Mouse (Mus musculus) thymus, postnatal 14 days (tissue): ENCODE measurements around the gene Arxes1.
"Not testable (repeated sequence)": the region's sequence is repeated elsewhere in the genome, so short reads cannot be mapped to it uniquely, and the experiment has no call there.

ENCODE experiments used
- DNase-seq: peaks from one replicate; pipeline ENCODE4 v3.0.0; 2021

The Arxes1 gene

DNA sequence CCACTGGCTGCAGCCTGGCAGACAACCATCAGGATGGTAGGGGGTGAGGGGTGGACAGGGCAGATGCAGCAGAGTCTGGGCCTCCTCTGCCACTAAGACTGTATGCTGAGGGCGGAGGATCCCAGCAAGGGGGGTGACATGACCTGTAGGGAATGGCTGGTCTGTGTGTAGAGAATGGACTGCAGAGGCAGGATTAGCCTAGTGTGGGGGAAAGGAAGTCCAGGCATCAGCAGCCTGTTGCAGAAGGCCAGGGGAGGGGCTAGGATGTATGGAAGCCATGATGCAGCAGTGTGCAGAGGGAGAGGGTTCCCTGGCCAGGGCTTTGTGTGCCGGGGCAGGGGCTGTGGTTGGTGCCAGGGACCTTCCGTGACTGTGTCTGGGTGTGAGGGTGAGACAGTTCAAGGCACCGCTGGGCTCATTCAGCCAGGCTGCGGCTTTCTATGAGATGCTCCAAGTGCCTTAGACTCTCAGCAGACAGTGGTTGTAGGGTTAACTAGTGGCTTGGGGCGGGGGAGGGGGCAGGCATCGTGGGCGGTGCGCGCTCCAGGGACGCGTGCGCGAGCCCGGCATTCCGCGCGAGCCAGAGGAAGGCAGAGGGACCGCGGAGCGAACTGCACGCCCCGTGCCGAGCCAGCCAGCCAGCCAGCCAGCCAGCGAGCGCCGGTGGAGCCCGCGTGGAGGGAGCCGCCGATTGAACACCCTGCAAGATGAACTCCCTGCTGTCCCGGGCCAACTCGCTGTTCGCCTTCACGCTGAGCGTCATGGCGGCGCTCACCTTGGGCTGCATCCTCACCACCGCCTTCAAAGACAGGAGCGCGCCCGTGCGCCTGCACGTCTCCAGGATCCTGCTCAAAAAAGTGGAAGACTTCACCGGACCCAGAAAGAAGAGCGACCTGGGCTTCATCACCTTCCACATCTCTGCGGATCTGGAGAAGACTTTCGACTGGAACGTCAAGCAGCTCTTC, at the start of gene Arxes1:
TSS of gene Arxes1 (plus strand) at position 569 of the 965 bp plus-strand sequence.
- peak; percentile 2 for DNase-seq

DNA sequence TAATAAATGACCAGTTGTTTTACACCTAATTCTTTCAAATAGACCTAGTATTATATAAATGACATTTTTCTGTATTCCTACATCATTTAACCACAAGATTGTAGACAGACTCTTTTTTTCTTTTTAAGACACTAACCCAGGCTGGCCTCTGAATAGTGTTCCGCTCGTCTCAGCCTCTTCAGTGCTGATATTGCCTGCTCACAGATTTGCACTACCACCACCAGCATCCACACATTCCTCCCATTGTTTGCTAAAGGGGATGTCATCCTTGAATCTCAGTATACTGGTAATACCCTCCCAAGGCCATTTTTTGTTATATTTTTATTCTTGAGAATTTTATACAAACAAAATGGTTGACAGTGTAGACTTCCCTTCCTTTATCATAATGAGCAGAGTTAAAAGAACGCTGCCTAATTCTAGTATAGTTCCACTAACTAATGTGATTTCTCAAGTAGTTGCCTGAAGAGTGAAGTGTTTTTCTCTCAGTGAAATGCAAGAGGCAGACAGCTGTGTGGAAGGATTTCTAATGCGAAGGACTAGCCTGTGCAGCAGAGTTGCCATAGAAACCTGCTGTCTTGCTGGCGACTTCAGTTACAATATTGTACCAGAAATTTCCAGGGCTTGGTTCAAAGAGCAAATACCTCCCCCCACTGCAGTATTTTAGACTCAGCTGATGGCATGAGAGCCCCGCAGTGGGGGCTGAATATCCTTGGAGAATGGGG, 48.5 kb upstream of the Arxes1 start:
- DNase-seq: no peak

- no peak for DNase-seq
Measured at GRCm38 (mm10) chrX:135986267-135986666, 46.9 kb upstream of the Arxes1 start.

GRCm38 (mm10) chrX:135990661-135991060, 42.5 kb upstream of the Arxes1 start:
- no peak for DNase-seq

DNA sequence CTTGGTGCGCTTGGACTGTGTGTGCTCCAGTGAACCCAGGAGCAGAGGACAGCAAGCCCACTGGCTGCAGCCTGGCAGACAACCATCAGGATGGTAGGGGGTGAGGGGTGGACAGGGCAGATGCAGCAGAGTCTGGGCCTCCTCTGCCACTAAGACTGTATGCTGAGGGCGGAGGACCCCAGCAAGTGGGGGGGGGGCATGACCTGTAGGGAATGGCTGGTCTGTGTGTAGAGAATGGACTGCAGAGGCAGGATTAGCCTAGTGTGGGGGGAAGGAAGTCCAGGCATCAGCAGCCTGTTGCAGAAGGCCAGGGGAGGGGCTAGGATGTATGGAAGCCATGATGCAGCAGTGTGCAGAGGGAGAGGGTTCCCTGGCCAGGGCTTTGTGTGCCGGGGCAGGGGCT, 40.0 kb upstream of the Arxes1 start:
- DNase-seq: not testable (repeated sequence)

GRCm38 (mm10) chrX:135993664-135994119, 39.5 kb upstream of the Arxes1 start, which contains the start of gene Arxes2:
Gene Arxes2 (plus strand): TSS chrX:135993824.
- DNase-seq: peak; percentile 9

GRCm38 (mm10) chrX:136007199-136007843, 25.8 kb upstream of the Arxes1 start:
- DNase-seq: no peak

DNA sequence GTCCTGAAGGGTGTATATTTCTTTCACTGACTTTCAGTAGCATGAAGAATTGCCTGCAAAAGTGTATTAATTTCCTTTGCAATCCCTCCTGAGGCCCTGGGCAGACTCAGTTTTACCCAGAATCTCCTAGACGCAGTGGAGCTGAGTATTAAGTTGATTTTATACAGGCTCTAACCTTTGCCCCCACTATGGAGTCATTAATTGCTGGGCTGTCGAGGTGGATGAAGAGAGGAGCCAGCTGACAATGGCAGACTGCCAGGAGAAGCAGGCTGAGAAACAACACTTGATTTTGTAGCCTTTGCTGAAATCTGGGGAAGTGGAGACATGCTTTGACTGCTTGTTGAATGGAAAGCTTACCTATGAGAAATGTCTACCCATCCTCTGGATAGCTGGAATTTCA, 18.8 kb upstream of the Arxes1 start:
- no peak for DNase-seq

- DNase-seq: no peak
Measured at GRCm38 (mm10) chrX:136030331-136030730, 2.8 kb upstream of the Arxes1 start.

- no peak for DNase-seq
Measured at GRCm38 (mm10) chrX:136043726-136044125, 10.6 kb downstream of the Arxes1 start.

DNA sequence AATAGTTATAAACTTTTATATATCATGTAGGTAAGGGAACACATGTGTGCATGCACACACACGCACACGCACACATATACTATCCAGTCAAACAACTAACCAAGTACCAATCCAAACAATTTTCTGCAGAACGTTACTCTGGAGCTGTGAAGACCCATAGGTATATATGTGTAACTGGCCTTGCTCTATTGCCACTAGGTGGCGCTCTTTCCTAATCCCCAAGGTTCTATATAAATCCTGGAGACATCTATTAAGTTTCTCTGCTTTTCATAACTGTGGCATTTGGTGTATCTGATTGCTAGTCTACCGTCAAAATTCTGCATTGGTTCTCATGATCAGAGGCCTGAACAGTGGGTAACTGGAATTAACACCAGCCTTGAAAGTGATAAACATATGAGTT, 14.4 kb downstream of the Arxes1 start:
- peak; percentile 51 for DNase-seq

GRCm38 (mm10) chrX:136051219-136051618, 18.1 kb downstream of the Arxes1 start:
- DNase-seq: no peak

GRCm38 (mm10) chrX:136060698-136061097, 27.5 kb downstream of the Arxes1 start:
- no peak for DNase-seq

DNA sequence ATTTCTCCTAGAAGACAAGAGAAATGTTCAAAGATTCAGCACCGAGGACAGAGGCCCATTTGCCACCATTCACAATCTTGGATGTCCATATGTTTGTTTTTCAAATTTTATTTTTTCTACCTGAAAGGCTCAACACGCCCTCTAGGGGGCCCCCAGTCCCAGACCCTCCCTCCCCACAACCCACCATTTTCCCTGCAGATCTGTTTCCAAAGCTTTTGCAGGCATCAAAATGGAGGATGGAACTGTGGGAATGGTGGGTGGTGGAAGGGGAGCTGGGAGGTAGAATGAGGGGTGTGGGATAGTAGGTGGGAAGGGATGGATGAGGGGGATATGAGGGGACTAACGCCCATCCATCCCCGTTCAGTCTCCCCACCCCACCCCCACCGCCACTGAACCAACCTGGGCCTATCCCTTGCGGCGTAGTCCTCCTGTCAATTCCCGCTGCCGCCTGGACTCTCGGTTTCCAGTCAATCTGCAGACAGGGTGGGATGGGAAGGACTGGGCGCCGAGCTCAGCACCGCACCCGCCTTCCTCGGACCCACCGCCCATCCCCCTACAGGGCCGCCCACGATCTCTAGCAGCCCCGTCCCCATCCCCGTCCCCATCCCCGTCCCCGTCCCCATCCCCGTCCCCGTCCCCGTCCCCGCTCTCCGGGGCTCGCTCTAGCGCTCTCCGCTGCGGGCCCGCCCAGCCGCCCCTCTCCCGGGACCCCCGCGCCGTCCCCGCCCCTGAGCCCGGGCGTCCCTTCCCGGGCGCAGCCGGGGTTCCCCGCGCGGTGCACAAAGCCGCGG, 34.2 kb downstream of the Arxes1 start:
- peak; percentile 8 for DNase-seq

DNA sequence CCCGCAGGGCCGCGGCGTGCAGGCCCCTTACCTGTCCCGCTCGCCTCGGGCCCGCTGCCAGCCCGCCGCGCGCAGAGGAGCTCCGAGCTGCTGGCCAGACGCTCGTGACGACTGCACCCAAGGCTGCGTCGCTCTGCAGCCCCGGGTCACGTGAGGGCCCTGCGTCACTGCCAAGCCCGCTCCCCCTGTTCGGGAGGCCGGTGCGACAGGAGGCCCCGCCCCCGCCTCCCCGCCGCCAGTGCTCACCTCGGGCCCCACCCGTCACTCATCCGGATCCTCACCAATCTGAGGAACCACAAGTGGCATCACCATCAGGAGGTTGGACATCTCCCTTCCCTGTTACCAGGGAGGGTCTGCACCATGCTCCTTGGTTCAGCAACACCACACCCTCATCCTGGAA, 34.9 kb downstream of the Arxes1 start, which contains the start of gene Bex2:
TSS of gene Bex2 (minus strand) at position 217 of the 400 bp plus-strand sequence.
- DNase-seq: peak; percentile 43
